Mouse (Mus musculus) kidney, adult 2 months (tissue): ENCODE measurements around the gene Homez.

Source experiments
- CTCF ChIP-seq: fragments of 200-500 bp; conservative IDR thresholded peaks from 2 replicates; pipeline ENCODE4 v1.5.1; 2011; ENCODE audit warnings: low read depth, mild to moderate bottlenecking, control low read depth, low read length, moderate library complexity, mixed read lengths; ENCODE audit not compliant: insufficient read depth, insufficient read length
- POLR2A ChIP-seq: fragments of 200-500 bp; IDR thresholded peaks from one replicate; pipeline ENCODE4 v1.6.1; 2011; ENCODE audit warnings: low read depth, low read length, control low read depth

DNA sequence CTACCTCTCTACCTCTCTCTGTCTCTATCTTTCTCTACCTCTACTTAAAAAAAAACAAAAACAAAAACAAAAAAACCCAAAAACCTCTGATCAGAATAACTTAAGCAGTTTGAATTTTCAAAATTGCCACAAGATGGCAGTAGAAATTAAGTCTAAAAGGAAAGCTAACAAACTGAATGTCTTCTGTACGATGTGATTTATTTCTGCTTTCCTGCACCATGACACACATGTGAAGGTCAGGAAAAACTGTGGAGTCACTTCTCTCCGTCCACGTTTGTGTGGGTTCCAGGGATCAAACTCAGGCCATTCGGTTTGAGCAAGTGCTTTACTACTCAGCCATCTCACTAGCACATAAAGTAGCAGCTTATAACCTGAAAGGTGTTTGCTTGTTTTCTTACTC, 27.3 kb downstream of the Homez start:
- TF ChIP-seq CTCF (0 out of 2 replicates have a peak, but pooled peaks have one; percentile 19), POLR2A (no peak)
